Mouse (Mus musculus): ENCODE results near the gene Upk3a. TPM values are rescaled to one million over a fixed set of nuclear protein-coding genes. Genes with fewer than 3 reads are reported as not detected.
A peak's percentile ranks its signal among the peaks of the same experiment; 100 is the strongest.
"Not testable (repeated sequence)": the region's sequence is repeated elsewhere in the genome, so short reads cannot be mapped to it uniquely, and the experiment has no call there.

Upk3a gene
- total RNA-seq, 2 experiments from 2014 or later = not detected

DNA sequence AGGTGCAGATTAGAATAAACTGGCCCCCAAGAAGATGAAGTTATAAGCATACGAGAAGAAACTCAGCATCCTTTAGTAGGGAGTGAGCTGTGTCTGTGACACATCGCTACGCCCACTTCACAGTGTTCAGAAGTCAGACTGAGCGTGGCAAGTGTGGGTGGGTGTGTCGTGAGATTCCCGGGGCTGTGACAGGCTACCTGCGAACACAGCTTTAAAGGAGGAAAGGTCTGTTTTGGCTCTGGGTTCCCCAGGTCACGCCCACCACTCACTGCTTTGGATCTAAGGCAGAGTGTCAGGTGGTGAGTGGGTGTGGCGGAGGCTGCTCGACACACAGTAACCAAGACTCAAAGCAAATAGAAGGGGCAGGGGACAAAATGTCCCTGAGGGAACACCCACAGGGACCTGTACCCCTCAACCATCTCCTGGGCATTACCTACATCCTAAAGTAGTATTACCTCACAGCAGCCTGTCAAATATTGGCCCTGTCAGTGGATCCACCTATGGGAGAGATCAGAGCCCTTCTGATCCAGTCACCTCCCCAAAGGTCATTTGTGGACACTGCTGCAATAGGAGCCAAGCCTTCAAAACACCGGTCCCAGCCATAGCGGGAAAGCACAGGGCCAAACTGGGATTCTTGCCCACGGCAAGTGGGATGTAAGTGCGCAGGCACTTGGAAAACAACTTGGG lies 19.0 kb upstream of the Upk3a start:
- no peak for DNase-seq
- intact Hi-C loops (cut with DNase I) = no loop called here

DNA sequence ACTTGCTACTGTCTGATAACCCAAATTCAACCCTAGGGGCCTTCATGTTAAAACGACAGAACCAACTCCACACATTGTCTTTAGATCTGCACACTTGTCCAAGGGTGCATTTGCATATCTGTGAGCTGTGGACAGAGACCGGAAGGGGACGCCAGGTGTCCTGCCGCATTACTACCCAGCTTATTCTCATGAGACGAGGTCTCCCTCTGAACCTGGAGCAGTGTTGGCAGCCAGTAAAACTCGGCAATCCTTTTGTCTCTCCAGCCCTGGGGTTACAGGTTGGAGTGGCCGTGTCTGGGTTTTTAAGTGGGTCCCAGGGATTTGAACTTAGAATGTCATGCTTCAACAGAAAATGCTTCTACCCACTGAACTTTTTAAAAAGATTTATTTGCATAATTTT lies 17.0 kb upstream of the Upk3a start:
- no peak for DNase-seq
- intact Hi-C loops (cut with DNase I) = loop anchor here (1.0 to 10.0 kb wide), 2 partner anchors 42 to 245 kb away; no protein-coding TSS in a partner anchor

DNA sequence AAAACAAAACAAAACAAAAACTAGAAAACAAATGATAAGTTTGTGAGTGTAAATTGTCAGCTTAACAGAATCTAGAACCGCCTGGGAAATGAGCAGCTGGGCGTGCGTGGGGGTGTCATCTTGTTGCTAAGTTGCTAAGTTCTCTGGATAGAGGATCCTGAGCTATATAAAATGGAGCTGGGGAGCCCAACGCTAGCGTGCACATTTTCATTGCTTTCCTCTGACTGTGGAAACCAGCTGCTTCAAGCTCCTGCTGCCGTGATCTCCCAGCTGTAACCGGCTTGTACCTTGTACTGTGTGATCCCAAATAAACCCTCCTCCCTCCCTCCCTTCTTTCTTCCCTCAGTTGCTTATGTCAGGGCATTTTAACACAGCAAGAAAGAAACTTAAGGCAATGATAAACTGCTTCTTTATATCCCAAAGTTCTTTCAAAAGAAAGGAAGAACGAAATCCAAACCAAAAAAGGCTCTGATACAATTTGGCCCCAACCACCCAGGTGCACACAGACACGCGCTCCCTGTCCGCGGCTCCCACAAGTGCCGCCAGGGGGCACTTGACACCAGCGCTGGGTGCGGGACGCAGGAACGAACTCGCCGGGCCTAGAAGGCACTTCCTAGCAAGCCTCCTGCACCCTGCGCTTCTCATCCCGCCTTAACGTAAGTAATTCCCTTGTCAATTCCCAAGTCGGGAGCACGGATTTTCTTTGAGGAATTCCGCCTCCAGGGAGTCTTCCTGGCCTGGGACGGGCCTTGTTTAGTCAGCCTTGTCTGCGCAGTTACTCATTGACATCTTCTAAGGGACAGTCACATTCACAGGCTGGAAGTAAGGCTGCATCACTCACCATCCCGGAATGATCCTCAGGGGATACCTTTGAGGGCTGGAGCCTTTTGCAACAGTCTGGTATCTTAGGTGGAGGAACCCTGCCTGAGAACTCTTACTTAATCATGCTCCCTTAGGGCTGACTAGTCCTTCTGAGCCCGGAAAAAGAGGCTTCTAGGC lies 15.7 kb upstream of the Upk3a start:
- intact Hi-C loops (cut with DNase I) = loop anchor here (1.0 to 10.0 kb wide), 3 partner anchors 41 to 244 kb away; no protein-coding TSS in a partner anchor
- peak; percentile 87 to 92 for DNase-seq

DNA sequence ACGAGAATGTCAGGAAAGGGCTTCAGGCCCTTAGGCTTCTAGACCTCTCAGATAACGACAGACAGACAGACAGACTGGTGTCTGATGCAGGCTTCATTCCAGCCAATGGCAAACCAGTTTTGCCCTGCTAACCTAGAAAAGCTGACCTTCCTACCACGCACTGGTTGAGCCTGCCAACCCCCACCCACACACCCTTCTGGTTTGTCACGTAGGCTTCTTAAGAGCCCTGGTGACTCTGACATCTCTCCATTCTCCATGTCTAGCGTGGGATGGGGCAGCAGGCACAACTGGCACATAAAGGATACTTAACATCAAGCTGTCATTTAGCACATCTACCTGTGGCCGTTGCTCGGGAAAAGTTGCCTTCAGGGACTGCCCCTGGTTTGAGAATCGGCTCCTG lies 7.3 kb upstream of the Upk3a start:
- intact Hi-C loops (cut with DNase I) = loop anchor here (10.0 kb wide), 1 partner anchor 235 kb away; no protein-coding TSS in a partner anchor
- DNase-seq = no peak

DNA sequence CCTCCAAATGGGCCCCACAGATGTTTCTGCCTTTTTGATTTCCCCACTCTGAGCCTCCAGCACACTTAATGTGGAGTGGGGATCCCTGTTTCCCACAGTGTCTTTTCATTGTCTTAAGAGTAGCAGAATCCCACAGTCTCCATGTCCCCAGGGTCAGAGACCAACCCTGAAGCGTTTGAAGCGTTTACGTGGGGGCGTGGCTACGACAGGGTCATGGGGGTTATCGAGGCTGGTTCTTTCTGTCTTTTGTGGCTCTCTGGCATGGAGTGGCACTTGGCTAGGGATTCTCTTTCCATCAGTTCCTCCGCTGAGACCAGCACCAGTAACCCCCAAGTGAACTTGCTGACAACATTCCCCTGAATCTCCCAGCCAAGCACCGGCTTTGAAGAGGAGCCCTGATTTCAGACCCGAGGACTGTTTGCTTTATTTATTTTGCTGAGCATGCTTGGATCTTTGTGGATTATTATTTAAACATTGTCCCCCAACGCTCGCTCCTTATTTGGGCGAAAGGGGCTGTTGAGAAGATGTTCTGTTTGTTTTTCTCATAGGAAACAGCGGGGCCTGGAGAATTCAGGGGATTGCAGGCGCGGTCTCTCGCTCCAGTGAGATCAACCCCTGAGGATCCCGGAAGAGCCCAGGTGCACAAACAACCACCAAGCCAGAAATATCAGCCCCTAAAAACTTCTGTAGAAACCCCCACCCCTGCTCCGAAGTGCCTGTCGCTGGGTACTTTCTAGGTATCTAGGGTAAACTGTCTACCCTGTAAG lies 4.9 kb upstream of the Upk3a start:
- no peak for DNase-seq
- intact Hi-C loops (cut with DNase I) = no loop called here

DNA sequence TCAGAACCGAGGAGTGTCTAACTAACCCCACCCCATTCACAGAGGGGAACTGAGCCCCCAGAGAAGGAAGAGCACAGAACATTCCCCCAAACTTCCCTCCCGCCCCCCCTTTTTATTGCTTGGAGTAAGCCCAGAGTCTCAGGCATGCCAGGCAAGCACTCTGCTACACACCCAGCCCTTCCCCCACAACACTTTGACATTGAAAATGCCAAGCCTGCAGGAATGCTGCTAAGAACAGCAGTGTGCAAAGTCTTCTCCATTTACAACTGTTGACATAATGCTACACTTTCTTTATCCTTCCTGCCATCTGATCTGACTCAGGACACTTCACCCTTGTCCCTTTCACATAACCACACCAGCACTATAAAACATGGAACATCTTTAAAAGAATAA lies 4.3 kb upstream of the Upk3a start:
- intact Hi-C loops (cut with DNase I) = no loop called here
- DNase-seq = peak in 1 of 2 experiments; percentile 36

DNA sequence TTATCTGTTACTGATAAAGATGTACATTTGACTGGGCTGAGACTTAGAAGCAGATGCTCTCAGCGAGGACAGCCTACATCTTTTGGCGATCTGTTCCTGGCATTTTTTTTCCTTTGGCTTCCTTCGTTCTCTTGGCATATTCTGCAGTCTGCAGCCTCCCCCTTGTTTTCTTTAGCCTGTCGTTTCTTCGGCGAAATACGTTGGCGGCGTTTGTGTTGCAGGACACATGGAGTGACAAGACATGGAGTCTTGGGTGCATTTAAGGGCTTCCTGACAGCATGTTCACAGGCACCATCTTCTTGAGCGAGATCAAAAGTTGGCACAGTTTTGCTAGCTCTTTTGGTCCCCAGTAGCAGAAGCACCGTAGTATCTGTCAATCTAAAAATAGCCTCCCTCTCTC lies 1.2 kb upstream of the Upk3a start:
- intact Hi-C loops (cut with DNase I) = no loop called here
- no peak for DNase-seq

DNA sequence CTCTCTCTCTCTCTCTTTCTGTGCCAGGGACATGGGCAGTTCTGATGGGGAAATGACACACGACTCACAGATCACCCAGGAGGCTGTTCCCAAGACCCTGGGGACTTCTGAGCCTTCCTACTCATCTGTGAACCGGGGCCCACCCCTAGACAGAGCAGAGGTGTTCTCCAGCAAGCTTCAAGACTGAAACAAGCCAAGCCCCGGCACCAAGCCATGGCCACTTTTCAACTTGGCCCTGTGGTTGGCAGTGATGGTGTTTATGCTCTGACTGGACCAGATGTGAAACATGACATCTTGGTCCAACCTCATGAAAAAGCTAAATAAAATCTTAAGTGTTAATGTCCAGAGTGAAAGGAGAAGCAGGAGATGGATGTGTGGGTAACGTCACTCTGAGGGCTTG lies 5.3 kb downstream of the Upk3a start:
- peak; percentile 34 to 36 for DNase-seq
- intact Hi-C loops (cut with DNase I) = no loop called here

DNA sequence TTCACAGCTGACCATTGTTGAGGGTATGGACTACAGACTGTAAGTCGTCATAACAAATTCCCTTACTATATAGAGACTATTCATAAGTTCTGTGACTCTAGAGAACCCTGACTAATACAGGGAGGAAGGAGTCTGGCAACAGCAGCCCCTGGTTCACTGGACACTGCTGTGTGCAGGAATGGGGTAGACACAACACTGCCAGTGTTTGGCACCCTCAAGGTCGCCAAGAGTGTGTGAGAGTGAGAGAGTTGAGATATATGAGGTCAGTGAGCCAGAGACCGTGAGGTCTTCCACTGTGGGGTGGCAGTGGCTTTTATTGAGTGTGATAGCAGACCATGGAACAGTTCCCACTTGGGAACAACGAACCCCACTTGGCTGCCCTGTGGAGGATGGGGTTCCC lies 9.3 kb downstream of the Upk3a start:
- intact Hi-C loops (cut with DNase I) = no loop called here

DNA sequence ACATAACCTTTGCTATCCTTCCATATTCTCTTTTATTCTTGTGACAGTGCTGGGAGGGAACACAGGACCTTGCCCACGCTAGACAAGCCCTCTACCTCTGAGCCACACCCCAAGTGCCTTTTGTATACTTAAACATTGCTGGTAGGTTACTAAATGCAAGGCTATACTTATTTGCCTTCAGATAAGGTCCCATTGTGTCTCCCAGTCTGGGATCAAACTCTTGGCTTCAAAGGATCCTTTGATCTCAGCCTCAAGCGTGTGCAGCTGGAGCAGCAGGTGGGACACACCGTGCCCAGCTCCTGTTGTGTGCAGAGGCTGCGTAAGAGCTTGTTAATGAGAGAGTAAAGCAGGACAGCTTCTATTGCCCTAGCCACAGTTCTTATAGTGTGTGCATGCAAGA lies 10.8 kb downstream of the Upk3a start:
- no peak for DNase-seq
- intact Hi-C loops (cut with DNase I) = no loop called here

More for the DNA sequence above, 9.3 kb downstream of the Upk3a start:
- no peak for DNase-seq

DNA sequence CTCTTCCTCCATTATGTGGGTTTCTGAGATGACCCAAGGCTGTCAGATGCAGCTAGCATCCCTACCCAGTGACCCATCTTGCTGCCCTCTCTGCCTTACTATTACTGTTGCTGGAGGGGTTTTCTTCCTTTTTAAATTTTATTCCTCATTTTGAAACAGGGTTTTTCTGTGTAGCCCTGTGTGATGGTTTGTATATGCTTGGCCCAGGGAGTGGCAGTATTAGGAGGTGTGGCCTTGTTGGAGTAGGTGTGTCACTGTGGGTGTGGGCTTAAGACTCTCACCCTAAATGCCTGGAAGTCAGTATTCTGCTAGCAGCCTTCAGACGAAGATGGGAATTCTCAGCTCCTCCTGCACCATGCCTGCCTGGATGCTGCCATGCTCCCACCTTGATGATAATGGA lies 11.7 kb downstream of the Upk3a start, which contains the start of gene Fam118a:
Gene Fam118a, plus strand, starts transcription at position 301 of the 400 bp plus-strand sequence.
- intact Hi-C loops (cut with DNase I); DNase-seq: not testable (repeated sequence)

DNA sequence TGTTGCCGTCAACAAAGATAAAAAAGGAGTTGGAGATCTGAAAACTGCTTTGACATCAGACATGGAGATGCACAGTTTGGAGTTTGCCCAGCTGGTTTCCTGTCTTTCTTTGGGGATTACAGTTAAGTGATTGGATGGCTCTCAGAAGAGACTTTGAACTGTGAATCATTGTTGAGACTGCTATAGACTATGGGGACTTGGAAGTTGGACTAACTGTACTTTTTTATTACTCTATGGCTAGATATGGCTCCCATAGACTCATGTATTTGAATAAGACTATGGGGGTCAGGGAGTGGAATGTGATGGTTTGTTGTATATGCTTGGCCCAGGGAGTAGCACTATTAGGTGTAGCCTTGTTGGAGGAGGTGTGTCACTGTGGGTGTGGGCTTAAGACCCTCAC lies 13.7 kb downstream of the Upk3a start:
- DNase-seq; intact Hi-C loops (cut with DNase I): not testable (repeated sequence)

DNA sequence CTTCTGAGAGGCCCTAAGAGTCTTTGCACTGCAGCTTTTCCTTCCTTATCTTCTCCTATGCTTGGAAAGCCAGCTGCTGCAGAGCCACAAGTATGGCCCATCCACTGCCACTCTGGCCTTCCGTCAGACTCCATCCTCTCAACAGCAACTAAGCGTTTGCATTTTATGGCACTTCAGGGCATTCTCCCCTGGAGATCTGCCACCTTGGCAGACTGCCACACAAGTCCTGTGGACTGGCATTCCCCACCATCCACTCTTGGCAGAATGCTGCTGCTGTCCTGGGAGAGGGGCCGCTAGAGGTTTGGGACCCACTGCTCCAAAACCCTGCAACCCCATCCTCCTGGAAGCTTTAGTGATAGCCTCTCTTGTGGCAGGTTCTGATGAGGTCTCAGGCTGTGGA lies 14.9 kb downstream of the Upk3a start:
- no peak for DNase-seq
- intact Hi-C loops (cut with DNase I) = no loop called here

DNA sequence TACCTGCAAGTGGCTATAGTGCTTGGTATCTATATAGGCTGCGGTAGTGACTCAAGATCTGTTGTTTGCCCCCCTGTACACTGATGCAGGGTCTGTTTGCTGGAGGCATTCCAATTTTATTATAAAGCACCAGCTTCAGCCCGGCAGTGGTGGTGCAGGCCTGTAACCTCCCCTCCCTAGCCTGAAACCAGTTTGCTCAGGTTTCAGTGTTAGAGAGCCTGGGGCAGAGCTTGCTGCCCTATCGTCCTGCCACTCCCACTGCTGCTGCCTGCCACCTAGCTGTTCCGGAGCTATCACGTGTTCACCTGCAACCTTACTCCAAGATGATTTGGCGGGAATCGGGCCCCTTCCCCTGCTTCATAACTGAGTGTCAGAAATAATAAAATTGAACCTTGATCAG lies 17.0 kb downstream of the Upk3a start:
- intact Hi-C loops (cut with DNase I); DNase-seq: not testable (repeated sequence)

DNA sequence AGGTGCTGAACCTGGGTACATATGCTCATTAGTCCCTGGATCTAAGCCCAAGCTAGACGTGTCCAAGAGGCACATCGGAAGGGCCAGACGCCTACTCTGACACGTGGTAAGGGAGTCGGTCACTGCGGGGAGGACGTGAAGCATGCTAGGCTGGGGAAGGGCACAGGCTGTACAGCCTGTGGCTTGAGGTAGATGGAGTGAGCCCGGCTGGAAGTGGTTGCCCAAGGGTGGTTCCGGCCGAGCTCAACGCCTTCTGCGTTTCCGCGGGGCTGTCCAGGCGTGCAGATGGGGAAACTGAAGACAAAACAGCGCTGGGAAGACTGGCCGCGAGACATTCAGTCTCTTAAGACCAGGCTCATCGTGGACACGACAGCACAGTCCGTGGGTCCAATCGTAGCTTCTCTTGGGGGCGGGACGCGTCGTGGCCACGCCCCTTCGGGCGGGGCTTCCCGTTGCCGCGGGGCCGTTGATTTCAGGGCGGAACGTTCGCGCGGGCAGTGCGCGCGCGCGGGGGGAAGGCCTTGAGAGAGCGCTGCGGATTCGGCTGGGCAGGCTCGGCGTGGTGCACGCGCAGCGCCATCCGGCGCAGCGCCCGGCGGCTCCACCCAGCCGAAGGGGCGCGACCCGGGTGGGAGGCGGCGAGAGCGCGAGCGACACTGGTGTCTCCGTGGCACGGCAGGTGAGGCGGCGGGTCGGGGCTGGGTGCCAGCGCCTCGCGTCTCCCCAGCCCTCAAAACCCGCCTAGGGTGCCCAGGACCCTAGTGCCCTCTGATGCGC lies 19.8 kb downstream of the Upk3a start:
- DNase-seq = peak; percentile 99
- intact Hi-C loops (cut with DNase I) = no loop called here

DNA sequence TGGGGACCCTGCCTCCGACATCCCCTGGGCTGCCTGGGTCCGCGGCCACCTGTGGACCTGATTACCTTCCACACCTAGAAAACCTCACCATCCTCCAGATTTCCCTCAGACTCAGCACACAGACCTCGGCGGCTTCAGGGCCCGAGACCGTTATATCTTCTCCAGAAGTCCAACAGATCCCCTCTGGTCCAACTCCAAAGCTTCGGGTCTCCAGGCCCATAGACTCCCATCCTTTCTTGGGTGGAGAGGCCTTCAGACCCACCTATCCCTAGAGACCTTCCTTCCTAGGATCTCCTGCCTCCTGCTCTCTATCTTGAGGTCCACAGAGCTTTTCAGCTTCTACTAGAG lies 20.4 kb downstream of the Upk3a start:
- intact Hi-C loops (cut with DNase I) = no loop called here
- DNase-seq = no peak

DNA sequence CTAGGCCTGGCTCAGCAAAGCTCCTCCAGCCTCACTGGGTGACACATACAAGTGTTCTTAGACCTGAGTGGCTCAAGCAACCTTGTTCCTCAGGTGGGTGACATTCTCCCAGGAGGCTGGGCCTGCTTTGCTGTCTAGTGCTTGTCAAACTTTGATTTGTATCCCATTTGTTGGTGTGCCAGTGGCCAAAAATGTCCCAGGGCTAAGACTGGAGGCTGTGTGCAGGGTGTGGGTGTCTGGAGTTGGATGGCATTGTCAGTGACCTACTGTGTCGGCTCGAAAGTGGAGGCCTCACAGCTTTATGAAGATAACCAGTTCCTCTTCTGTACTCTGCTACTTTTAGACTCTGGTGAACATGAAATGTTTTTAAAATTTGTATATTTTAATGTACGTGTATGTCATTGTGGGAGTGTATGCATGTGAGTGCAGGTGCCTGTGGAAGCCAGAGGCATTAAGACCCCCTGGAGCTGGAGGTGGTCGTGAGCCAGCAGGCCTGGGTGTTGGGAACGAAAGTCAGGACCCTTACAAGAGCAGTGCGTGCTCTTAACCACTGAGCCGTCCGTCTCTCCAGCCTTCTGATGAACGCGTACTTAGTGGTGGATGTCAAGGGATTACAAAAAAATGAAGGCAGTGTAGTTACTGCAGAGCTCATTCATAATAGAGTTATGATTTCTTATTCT lies 24.7 kb downstream of the Upk3a start:
- no peak for DNase-seq
- intact Hi-C loops (cut with DNase I) = loop anchor here (1.0 kb wide), 1 partner anchor 41 kb away; no protein-coding TSS in a partner anchor

DNA sequence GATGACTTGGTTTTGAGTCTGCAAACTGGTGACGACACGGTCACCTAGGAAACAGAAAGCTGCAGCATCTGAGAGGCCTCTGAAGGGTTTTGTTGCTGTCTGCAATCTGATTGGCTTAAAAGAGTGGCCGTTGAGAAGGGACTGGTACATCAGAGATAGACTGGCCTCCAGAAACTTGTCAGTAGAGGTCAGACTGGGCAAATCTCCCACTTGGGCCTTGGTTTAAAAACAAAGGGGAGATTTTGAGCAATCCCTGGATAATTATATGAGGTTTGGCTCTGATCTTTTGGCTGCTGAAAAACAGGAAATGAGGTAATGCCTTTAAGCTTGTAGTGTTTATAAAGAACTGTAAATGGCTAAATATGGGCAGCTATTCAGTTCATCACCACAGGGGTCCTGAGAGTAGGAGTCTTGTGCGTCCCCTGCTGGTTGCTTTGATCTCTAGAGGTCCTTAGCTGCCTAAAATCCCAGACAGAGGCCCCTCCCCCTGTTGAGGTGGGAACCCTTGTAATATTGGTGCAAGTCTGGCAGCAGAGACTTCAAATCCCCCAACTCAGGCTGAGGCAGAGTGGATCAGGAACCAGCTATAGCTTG lies 25.5 kb downstream of the Upk3a start:
- DNase-seq = peak; percentile 66 to 78
- intact Hi-C loops (cut with DNase I) = loop anchor here (1.0 kb wide), 1 partner anchor 42 kb away; no protein-coding TSS in a partner anchor

DNA sequence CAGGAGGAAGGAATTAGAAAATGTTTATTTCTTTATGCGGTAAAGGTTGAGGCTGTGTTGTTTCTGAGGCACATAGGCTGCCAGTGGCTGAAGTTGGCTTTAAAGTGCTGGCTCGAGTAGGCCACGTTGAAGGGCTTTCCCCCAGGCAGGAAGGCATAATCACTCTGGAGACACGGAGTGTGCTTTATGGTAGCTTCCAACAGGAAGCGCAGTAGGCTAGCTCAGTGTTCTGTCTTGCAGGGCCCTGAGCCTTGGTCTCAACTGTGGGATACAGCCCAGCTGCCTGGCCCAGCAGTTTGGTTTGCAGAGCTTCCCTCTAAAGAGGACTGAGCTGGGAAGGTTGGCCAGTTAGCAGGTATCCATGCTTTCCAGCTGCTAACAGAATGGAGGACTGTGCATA lies 26.2 kb downstream of the Upk3a start:
- intact Hi-C loops (cut with DNase I) = no loop called here
- DNase-seq = peak in 1 of 2 experiments; percentile 24
